Mouse (Mus musculus) lung, postnatal 0 days (tissue): ENCODE measurements around the gene Naa11.

Experiments used
- CTCF ChIP-seq: IDR thresholded peaks from 2 replicates; pipeline ENCODE4 v1.5.1; 2016; ENCODE audit warnings: antibody characterized with exemption, mild to moderate bottlenecking
- EP300 ChIP-seq: IDR thresholded peaks from 2 replicates; pipeline ENCODE4 v1.6.1; 2016; ENCODE audit warnings: antibody characterized with exemption, mild to moderate bottlenecking, control low read depth

GRCm38 (mm10) chr5:97344144-97344543, 48.0 kb downstream of the Naa11 start:
- TF ChIP-seq CTCF = no peak
- no peak for TF ChIP-seq EP300
